8 mouse cellular contexts compared by ENCODE assay signal in the genomic region with DNA sequence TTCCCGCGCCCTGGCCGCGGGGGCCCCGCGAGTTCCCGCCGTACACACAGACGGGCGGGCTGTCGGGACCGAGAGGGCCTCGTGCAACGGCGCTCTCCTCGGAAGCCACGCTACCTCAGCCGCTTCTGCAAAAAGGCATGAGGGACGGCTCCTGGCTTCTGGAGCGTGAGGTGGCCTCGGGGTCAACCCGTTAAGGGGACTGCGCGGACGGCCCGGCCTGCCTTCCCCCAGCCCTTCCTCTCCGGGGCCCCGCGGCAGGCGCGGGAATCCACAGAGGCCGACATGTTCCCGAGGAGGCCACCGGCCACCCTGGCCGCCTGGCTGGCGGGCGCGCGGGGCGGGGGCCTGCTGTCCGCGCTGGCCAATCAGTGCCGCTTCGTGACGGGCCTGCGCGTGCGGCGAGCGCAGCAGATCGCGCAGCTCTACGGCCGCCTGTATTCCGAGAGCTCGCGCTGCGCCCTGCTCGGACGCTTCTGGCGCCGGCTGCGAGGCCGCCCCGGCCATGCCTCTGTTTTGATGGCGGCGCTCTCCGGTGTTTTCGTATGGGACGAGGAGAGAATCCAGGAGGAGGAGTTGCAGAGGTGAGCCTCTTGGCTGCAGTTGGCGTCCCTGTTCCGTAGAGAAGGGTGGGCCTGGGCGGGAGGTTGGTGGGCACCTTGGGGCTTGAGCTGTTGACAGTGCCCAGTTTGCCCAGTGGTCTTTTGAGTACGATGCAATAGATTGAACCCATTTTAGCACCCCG. TPM values are rescaled to one million over a fixed set of nuclear protein-coding genes. Genes with fewer than 3 reads are reported as not detected.
DNase-seq lines count a peak whose midpoint lies in the region; ATAC-seq lines count a peak whose summit lies in the region.

No protein-coding gene starts in this region.

- H3K4me1 ChIP-seq in brown adipose tissue, adult 24 weeks (ENCODE audit: control insufficient read depth, insufficient read depth, insufficient read length, low read length): peaks cover 6% of the 10 kb centered on the region
- H3K4me1 ChIP-seq in forebrain, embryonic 10.5 days: peaks cover 25% of the 10 kb centered on the region
- peaks cover 25% of the 10 kb centered on the region for H3K4me1 ChIP-seq in heart, embryonic 15.5 days (replicated peaks)
- peaks cover 38% of the 10 kb centered on the region for H3K4me1 ChIP-seq in liver, embryonic 12.5 days
- H3K4me1 ChIP-seq in stomach, embryonic 15.5 days: peaks cover 5% of the 10 kb centered on the region; the same call in 1 of the 2 replicates

- peak overlapping the region; percentile 68 for H3K4me2 ChIP-seq in heart, embryonic 15.5 days
- peak overlapping the region; percentile 85 for H3K4me2 ChIP-seq in liver, embryonic 12.5 days
- peak overlapping the region; percentile 81 for H3K4me2 ChIP-seq in stomach, embryonic 15.5 days

- no peaks in the 10 kb centered on the region for H3K9me3 ChIP-seq in forebrain, embryonic 10.5 days
- no peaks in the 10 kb centered on the region for H3K9me3 ChIP-seq in heart, embryonic 15.5 days (replicated peaks)
- H3K9me3 ChIP-seq in liver, embryonic 12.5 days (replicated peaks): no peaks in the 10 kb centered on the region
- H3K9me3 ChIP-seq in stomach, embryonic 15.5 days: no peaks in the 10 kb centered on the region

- H3K4me3 ChIP-seq in brown adipose tissue, adult 24 weeks (ENCODE audit: insufficient read depth, low read depth, low read length): peak overlapping the region; percentile 87
- peak overlapping the region; percentile 99 for H3K4me3 ChIP-seq in forebrain, embryonic 10.5 days
- H3K4me3 ChIP-seq in heart, embryonic 15.5 days: peak overlapping the region; percentile 95
- peak overlapping the region; percentile 97 for H3K4me3 ChIP-seq in liver, embryonic 12.5 days
- H3K4me3 ChIP-seq in stomach, embryonic 15.5 days (replicated peaks): peak overlapping the region; percentile 88

- peaks cover 12% of the 10 kb centered on the region for H3K36me3 ChIP-seq in forebrain, embryonic 10.5 days (replicated peaks)
- no peaks in the 10 kb centered on the region for H3K36me3 ChIP-seq in heart, embryonic 15.5 days
- peaks cover 12% of the 10 kb centered on the region for H3K36me3 ChIP-seq in liver, embryonic 12.5 days
- H3K36me3 ChIP-seq in stomach, embryonic 15.5 days: no peaks in the 10 kb centered on the region

- DNase-seq in CD4-positive helper T cell, adult 2 months (ENCODE audit: low read depth, low spot score): peak; percentile 91
- peak; percentile 81 for DNase-seq in forebrain, embryonic 10.5 days (ENCODE audit: extremely low spot score, low spot score)
- DNase-seq in kidney, postnatal 14 days: peak; percentile 93
- DNase-seq in natural killer cell, adult 2 months (ENCODE audit: low spot score in 2 of 2): peak; percentile 80 to 84

- ATAC-seq in heart, embryonic 15.5 days (replicated peaks; ENCODE audit: insufficient number of reproducible peaks, insufficient read depth, low FRiP score, low read depth): peak; percentile 94
- ATAC-seq in liver, embryonic 12.5 days: peak; percentile 90
- ATAC-seq in stomach, embryonic 15.5 days (ENCODE audit: insufficient read depth, low FRiP score, low read depth): peak; percentile 92

- under 1% methylated on average over 75 of the region's 75 CpGs for WGBS in forebrain, embryonic 10.5 days
- under 1% methylated on average over 74 of the region's 75 CpGs for WGBS in heart, embryonic 15.5 days
- WGBS in liver, embryonic 12.5 days (ENCODE audit: insufficient replicate concordance): under 1% methylated on average over 70 of the region's 75 CpGs
- under 1% methylated on average over 74 of the region's 75 CpGs for WGBS in stomach, embryonic 15.5 days

- H3K27ac ChIP-seq in brown adipose tissue, adult 24 weeks (replicated peaks; ENCODE audit: low read depth, low read length): peak overlapping the region; percentile 76
- peak overlapping the region; percentile 98 for H3K27ac ChIP-seq in forebrain, embryonic 10.5 days
- peak overlapping the region; percentile 99 for H3K27ac ChIP-seq in heart, embryonic 15.5 days
- H3K27ac ChIP-seq in liver, embryonic 12.5 days: peak overlapping the region; percentile 96
- peak overlapping the region; percentile 95 for H3K27ac ChIP-seq in stomach, embryonic 15.5 days

- peak overlapping the region; percentile 97 for H3K9ac ChIP-seq in heart, embryonic 15.5 days
- H3K9ac ChIP-seq in liver, embryonic 12.5 days: peak overlapping the region; percentile 95
- H3K9ac ChIP-seq in stomach, embryonic 15.5 days: peak overlapping the region; percentile 79

- H3K27me3 ChIP-seq in forebrain, embryonic 10.5 days (ENCODE audit: poor library complexity, severe bottlenecking): no peaks in the 10 kb centered on the region
- H3K27me3 ChIP-seq in heart, embryonic 15.5 days: no peaks in the 10 kb centered on the region
- no peaks in the 10 kb centered on the region for H3K27me3 ChIP-seq in liver, embryonic 12.5 days (replicated peaks)
- no peaks in the 10 kb centered on the region for H3K27me3 ChIP-seq in stomach, embryonic 15.5 days (replicated peaks)

RNA-seq across cellular contexts. Expression of a gene that starts 0.5 kb away (rescaled TPM):
- polyA plus RNA-seq in brown adipose tissue, adult 24 weeks (2012; ENCODE audit: insufficient read depth, insufficient read length, missing spikeins): 71.1 and 87.5 TPM in 2 replicates
- polyA plus RNA-seq in forebrain, embryonic 10.5 days (2016; fragmentation: Nextera tagmentation; extraction: Ambion mirVana): 85.6 and 88.1 TPM in 2 replicates
- 99.6 and 102 TPM in 2 replicates for polyA plus RNA-seq in heart, embryonic 15.5 days (2015; fragmentation: Nextera tagmentation; extraction: Ambion mirVana)
- polyA plus RNA-seq in liver, embryonic 12.5 days (2016; fragmentation: Nextera tagmentation; extraction: Ambion mirVana): 78.4 and 78.5 TPM in 2 replicates
- 73.7 and 81.4 TPM in 2 replicates for polyA plus RNA-seq in stomach, embryonic 15.5 days (2015; fragmentation: Nextera tagmentation; extraction: Ambion mirVana)

RNA-seq across cellular contexts. Expression of a gene that starts 22.8 kb away (rescaled TPM):
- polyA plus RNA-seq in brown adipose tissue, adult 24 weeks (2012; ENCODE audit: insufficient read depth, insufficient read length, missing spikeins): 18.6 and 27.3 TPM in 2 replicates
- polyA plus RNA-seq in forebrain, embryonic 10.5 days (2016; fragmentation: Nextera tagmentation; extraction: Ambion mirVana): 22.5 and 24.4 TPM in 2 replicates
- polyA plus RNA-seq in heart, embryonic 15.5 days (2015; fragmentation: Nextera tagmentation; extraction: Ambion mirVana): 22.0 and 25.9 TPM in 2 replicates
- 16.0 and 16.4 TPM in 2 replicates for polyA plus RNA-seq in liver, embryonic 12.5 days (2016; fragmentation: Nextera tagmentation; extraction: Ambion mirVana)
- 29.2 and 29.4 TPM in 2 replicates for polyA plus RNA-seq in stomach, embryonic 15.5 days (2015; fragmentation: Nextera tagmentation; extraction: Ambion mirVana)

RNA-seq across cellular contexts. Expression of a gene that starts 22.9 kb away (rescaled TPM):
- polyA plus RNA-seq in brown adipose tissue, adult 24 weeks (2012; ENCODE audit: insufficient read depth, insufficient read length, missing spikeins): 36.2 and 50.4 TPM in 2 replicates
- polyA plus RNA-seq in forebrain, embryonic 10.5 days (2016; fragmentation: Nextera tagmentation; extraction: Ambion mirVana): 44.3 and 50.5 TPM in 2 replicates
- polyA plus RNA-seq in heart, embryonic 15.5 days (2015; fragmentation: Nextera tagmentation; extraction: Ambion mirVana): 57.5 and 58.7 TPM in 2 replicates
- polyA plus RNA-seq in liver, embryonic 12.5 days (2016; fragmentation: Nextera tagmentation; extraction: Ambion mirVana): 45.0 and 49.7 TPM in 2 replicates
- polyA plus RNA-seq in stomach, embryonic 15.5 days (2015; fragmentation: Nextera tagmentation; extraction: Ambion mirVana): 52.3 and 61.7 TPM in 2 replicates

Comparison
In these comparisons a context has a peak if more than half of its experiments do, and no peak if none do; other contexts are left out.
1. Peak in every context shown above with its lines: DNase-seq, ATAC-seq, H3K4me3 ChIP-seq and H3K27ac ChIP-seq.